Mouse (Mus musculus): ENCODE results near the gene Hrh2. TPM values are rescaled to one million over a fixed set of nuclear protein-coding genes. Genes with fewer than 3 reads are reported as not detected.

Gene Hrh2
- polyA plus RNA-seq, 2 experiments: 0.10 to 0.11 TPM

DNA sequence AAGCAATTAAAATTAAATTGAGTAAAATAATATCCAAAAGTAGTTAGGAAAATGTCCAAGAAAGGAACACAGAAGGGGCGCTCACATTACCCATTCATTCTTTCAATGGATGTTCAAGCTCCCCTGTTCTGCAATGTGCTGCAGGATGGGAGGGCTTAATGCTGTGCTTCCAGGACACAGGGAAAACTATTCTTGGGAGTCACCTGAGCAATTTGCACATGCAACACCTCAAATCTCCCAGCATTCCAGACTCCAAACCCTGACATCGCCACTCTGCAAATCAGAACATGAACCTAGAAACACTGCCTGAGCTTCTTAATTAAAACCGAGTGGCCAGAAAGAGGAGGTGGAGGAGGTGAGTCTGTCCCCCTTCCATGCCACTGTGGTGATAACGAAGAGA lies 10.0 kb upstream of the Hrh2 start:
- no peak overlapping the region for H3K4me3 ChIP-seq (ENCODE audit: insufficient read depth in 1 of 2, low read depth in 2 of 2, low read length in 2 of 2)
- H3K27ac ChIP-seq: no peak overlapping the region
- H3K4me1 ChIP-seq (replicated peaks; ENCODE audit: control insufficient read depth in 2 of 2, insufficient read depth in 2 of 2, low read length in 1 of 2): no peaks in the 10 kb centered on the region
- 72% methylated on average over 4 of the region's 4 CpGs for WGBS (ENCODE audit: insufficient replicate concordance)
- H3K4me2 ChIP-seq (ENCODE audit: low read depth): no peak overlapping the region
- TF ChIP-seq CTCF (IDR thresholded peaks at IDR 0.05; ENCODE audit: low read depth): no peak
- no peak for TF ChIP-seq EP300 (IDR thresholded peaks at IDR 0.05; ENCODE audit: low read depth)
- DNase-seq (ENCODE audit: low read depth in 3 of 3, low spot score in 3 of 3) (no peak), ATAC-seq (ENCODE audit: insufficient read depth) (no peak)
- no peaks in the 10 kb centered on the region for H3K9me3 ChIP-seq (ENCODE audit: control insufficient read depth, low read length)
- H3K36me3 ChIP-seq (replicated peaks; ENCODE audit: control insufficient read depth, insufficient read depth, low read depth): no peaks in the 10 kb centered on the region
- H3K9ac ChIP-seq (replicated peaks): no peak overlapping the region
- H3K27me3 ChIP-seq (ENCODE audit: control insufficient read depth, insufficient read depth, low read length): no peaks in the 10 kb centered on the region

DNA sequence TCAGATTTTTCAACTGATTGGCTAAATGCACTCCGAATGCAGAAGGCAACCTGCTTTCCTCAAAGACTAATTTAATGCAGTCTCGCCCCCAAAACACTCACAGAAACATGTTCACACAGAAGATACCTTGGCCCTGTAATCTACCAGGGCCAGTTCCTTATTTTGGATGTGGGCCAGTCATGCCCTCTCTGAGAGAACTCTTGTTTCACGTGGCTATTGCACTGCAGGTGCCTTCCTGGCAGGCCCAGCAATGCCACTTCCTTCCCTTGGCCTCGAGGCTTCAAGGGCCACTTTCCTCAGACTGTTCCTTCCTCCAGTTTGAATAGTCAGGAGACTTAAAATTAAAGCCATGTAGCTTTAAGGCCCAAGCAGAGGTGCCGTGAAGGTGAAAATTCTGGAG lies 5.5 kb upstream of the Hrh2 start:
- Histone ChIP-seq H3K27me3 (ENCODE audit: control insufficient read depth, insufficient read depth, low read length) (no peaks in the 10 kb centered on the region), H3K4me3 (ENCODE audit: insufficient read depth in 1 of 2, low read depth in 2 of 2, low read length in 2 of 2) (no peak overlapping the region), H3K9ac (replicated peaks) (no peak overlapping the region), H3K9me3 (ENCODE audit: control insufficient read depth, low read length) (no peaks in the 10 kb centered on the region), H3K4me2 (ENCODE audit: low read depth) (no peak overlapping the region), H3K27ac (no peak overlapping the region), H3K4me1 (replicated peaks; ENCODE audit: control insufficient read depth in 2 of 2, insufficient read depth in 2 of 2, low read length in 1 of 2) (no peaks in the 10 kb centered on the region), H3K36me3 (replicated peaks; ENCODE audit: control insufficient read depth, insufficient read depth, low read depth) (no peaks in the 10 kb centered on the region)
- 38% methylated on average over 5 of the region's 5 CpGs for WGBS (ENCODE audit: insufficient replicate concordance)
- ATAC-seq (ENCODE audit: insufficient read depth) (no peak), DNase-seq (ENCODE audit: low read depth in 3 of 3, low spot score in 3 of 3) (no peak)
- TF ChIP-seq CTCF (IDR thresholded peaks at IDR 0.05; ENCODE audit: low read depth) (no peak), EP300 (IDR thresholded peaks at IDR 0.05; ENCODE audit: low read depth) (no peak)

DNA sequence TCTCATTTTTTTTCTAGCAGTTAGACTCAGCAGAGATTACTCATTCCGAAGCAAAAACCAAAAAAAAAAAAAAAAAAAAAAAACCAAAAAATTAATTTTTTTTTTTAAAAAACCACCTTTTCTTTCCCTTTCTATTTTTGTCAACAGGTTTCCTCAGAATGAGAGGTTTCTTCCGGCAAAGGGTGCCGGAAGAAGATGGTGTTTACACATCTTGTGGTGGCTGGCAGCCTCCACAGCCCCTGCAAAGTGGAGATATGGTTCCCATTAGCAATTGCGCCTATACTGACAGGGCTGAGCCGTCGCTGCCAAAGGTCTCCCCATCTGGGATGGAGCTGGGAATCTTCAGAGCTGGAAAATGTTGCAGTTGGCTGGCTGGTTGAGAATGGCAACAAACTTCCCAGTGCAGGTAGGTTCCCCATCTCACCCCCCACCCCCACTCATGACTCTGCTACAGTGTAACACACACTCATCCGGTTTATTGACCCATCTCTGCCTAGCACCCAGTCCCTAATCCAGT lies 3.7 kb upstream of the Hrh2 start:
- no peak for TF ChIP-seq EP300 (IDR thresholded peaks at IDR 0.05; ENCODE audit: low read depth)
- TF ChIP-seq CTCF (IDR thresholded peaks at IDR 0.05; ENCODE audit: low read depth): no peak
- H3K9me3 ChIP-seq (ENCODE audit: control insufficient read depth, low read length): no peaks in the 10 kb centered on the region
- no peaks in the 10 kb centered on the region; the same call in none of the 2 replicates for H3K27me3 ChIP-seq (ENCODE audit: control insufficient read depth, insufficient read depth, low read length)
- H3K9ac ChIP-seq (replicated peaks): no peak overlapping the region
- H3K4me1 ChIP-seq (replicated peaks; ENCODE audit: control insufficient read depth in 2 of 2, insufficient read depth in 2 of 2, low read length in 1 of 2): no peaks in the 10 kb centered on the region
- H3K4me3 ChIP-seq (ENCODE audit: insufficient read depth in 1 of 2, low read depth in 2 of 2, low read length in 2 of 2): no peak overlapping the region
- no peak overlapping the region for H3K27ac ChIP-seq
- no peaks in the 10 kb centered on the region for H3K36me3 ChIP-seq (replicated peaks; ENCODE audit: control insufficient read depth, insufficient read depth, low read depth)
- 43% methylated on average over 7 of the region's 7 CpGs for WGBS (ENCODE audit: insufficient replicate concordance)
- no peak for ATAC-seq (ENCODE audit: insufficient read depth)
- H3K4me2 ChIP-seq (ENCODE audit: low read depth): no peak overlapping the region
- no peak for DNase-seq (ENCODE audit: low read depth in 3 of 3, low spot score in 3 of 3)

DNA sequence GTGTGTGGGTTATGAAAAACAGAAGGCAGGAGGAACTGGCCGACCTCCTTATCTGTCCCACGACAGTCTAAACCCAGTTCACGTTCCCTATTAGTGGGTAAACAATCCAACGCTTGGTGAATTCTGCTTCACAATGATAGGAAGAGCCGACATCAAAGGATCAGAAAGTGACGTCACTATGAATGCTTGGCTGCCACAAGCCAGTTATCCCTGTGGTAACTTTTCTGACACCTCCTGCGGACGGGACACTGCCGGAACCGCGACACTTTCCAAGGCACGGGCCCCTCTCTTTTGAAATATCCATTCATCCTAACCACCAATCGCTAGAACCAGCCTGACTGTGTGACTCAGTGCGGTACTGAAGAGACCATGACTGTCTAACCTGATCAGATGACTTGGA lies 2.0 kb upstream of the Hrh2 start:
- no peaks in the 10 kb centered on the region for H3K36me3 ChIP-seq (replicated peaks; ENCODE audit: control insufficient read depth, insufficient read depth, low read depth)
- H3K4me2 ChIP-seq (ENCODE audit: low read depth): no peak overlapping the region
- ATAC-seq (ENCODE audit: insufficient read depth): no peak
- peak; percentile 58 to 63 (median 61) for DNase-seq (ENCODE audit: low read depth in 3 of 3, low spot score in 3 of 3)
- H3K9ac ChIP-seq (replicated peaks): no peak overlapping the region
- H3K4me1 ChIP-seq (replicated peaks; ENCODE audit: control insufficient read depth in 2 of 2, insufficient read depth in 2 of 2, low read length in 1 of 2): no peaks in the 10 kb centered on the region
- WGBS (ENCODE audit: insufficient replicate concordance): 50% methylated on average over 14 of the region's 14 CpGs
- H3K27me3 ChIP-seq (ENCODE audit: control insufficient read depth, insufficient read depth, low read length): no peaks in the 10 kb centered on the region; the same call in none of the 2 replicates
- no peak overlapping the region for H3K4me3 ChIP-seq (ENCODE audit: insufficient read depth in 1 of 2, low read depth in 2 of 2, low read length in 2 of 2)
- H3K27ac ChIP-seq: no peak overlapping the region
- no peaks in the 10 kb centered on the region for H3K9me3 ChIP-seq (ENCODE audit: control insufficient read depth, low read length)
- TF ChIP-seq EP300 (IDR thresholded peaks at IDR 0.05; ENCODE audit: low read depth): no peak
- TF ChIP-seq CTCF (IDR thresholded peaks at IDR 0.05; ENCODE audit: low read depth): no peak

DNA sequence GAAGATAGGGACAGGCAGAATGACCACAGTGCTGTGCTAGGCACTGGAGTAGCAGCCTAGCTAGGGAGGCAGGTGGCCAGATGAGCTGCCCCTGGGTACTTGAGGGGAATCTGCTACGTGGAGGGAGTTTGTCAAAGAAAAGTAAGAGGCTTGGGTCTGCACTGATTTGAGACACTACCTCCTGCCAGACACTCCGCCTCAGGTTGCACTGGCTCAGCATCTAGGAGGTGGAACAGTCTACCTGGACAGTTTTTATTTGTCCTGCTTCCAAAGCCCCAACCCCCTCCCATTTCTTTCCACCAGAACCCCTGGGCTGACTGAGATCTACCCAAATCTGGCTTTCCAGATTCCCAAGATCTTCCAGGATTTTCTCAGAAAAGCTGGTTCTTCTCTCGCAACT lies 748 bp upstream of the Hrh2 start:
- H3K27me3 ChIP-seq (ENCODE audit: control insufficient read depth, insufficient read depth, low read length): no peaks in the 10 kb centered on the region; the same call in none of the 2 replicates
- no peak overlapping the region for H3K9ac ChIP-seq (replicated peaks)
- DNase-seq (ENCODE audit: low read depth in 3 of 3, low spot score in 3 of 3) (no peak), ATAC-seq (ENCODE audit: insufficient read depth) (no peak)
- no peaks in the 10 kb centered on the region for H3K36me3 ChIP-seq (replicated peaks; ENCODE audit: control insufficient read depth, insufficient read depth, low read depth)
- TF ChIP-seq EP300 (IDR thresholded peaks at IDR 0.05; ENCODE audit: low read depth) (no peak), CTCF (IDR thresholded peaks at IDR 0.05; ENCODE audit: low read depth) (no peak)
- no peaks in the 10 kb centered on the region for H3K9me3 ChIP-seq (ENCODE audit: control insufficient read depth, low read length)
- H3K4me1 ChIP-seq (replicated peaks; ENCODE audit: control insufficient read depth in 2 of 2, insufficient read depth in 2 of 2, low read length in 1 of 2): no peaks in the 10 kb centered on the region
- no peak overlapping the region for H3K4me3 ChIP-seq (ENCODE audit: insufficient read depth in 1 of 2, low read depth in 2 of 2, low read length in 2 of 2)
- H3K4me2 ChIP-seq (ENCODE audit: low read depth): no peak overlapping the region
- WGBS (ENCODE audit: insufficient replicate concordance): 47% methylated on average over 3 of the region's 3 CpGs
- H3K27ac ChIP-seq: no peak overlapping the region
